Mouse (Mus musculus): ENCODE data around the gene S100a7a.

DNA sequence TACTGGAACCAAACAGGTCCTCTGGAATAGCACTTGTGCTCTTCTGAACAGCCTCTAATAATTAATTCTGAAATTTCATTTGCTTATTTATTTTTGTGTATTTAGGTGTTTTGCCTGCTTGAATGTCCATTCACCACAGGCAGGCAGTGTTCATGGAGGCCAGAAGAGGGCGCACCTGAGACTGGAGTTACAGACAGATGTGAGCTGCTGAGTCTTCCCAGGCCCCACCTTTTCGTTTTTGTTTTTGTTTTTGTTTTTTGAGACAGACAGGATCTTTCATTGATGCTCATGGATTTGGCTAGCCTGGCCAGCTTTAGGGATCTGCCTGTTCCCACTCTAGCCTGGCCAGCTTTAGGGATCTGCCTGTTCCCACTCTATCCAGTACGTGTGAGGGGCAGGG lies 9.6 kb upstream of the S100a7a start:
- no peak for TF ChIP-seq GATA1 (IDR thresholded peaks at IDR 0.05; ENCODE audit: borderline replicate concordance, low read length)
- TF ChIP-seq FLI1 (IDR thresholded peaks at IDR 0.05; ENCODE audit: low read length), result no peak

Data from megakaryocyte, embryonic 14.5 days (primary cell).